Mouse (Mus musculus) heart, postnatal 0 days (tissue): ENCODE results near the gene Serpine1. TPM values are rescaled to one million over a fixed set of nuclear protein-coding genes. Genes with fewer than 3 reads are reported as not detected.

Experiments used
- ATAC-seq: fragments of 200-750 bp; cut with Nextera tagmentation; 2 replicates; pipeline ENCODE4 v1.8.0; 2017; ENCODE audit warnings: low read depth, moderate number of reproducible peaks, moderate library complexity; ENCODE audit not compliant: insufficient read depth
- DNase-seq: peaks from one replicate; pipeline ENCODE4 v3.0.0-alpha.2; 2016; ENCODE audit warnings: low spot score
- H3K27ac ChIP-seq: fragments of 300-500 bp; sonication (generic); 2 replicates; pipeline ENCODE4 v1.5.1; 2014; ENCODE audit warnings: low read depth, mild to moderate bottlenecking
- H3K27me3 ChIP-seq: fragments of 300-500 bp; sonication (generic); 2 replicates; pipeline ENCODE4 v1.6.1; 2014; ENCODE audit warnings: low read length, mixed read lengths; ENCODE audit not compliant: control insufficient read depth, insufficient read depth
- H3K36me3 ChIP-seq: fragments of 300-500 bp; sonication (generic); replicated peaks from 2 replicates; pipeline ENCODE4 v1.6.1; 2014; ENCODE audit warnings: low read length, mixed read lengths; ENCODE audit not compliant: control insufficient read depth, insufficient read depth
- H3K4me1 ChIP-seq: fragments of 300-500 bp; sonication (generic); 2 replicates; pipeline ENCODE4 v1.6.1; 2014; ENCODE audit warnings: antibody characterized with exemption; ENCODE audit not compliant: control insufficient read depth, insufficient read depth
- H3K4me2 ChIP-seq: fragments of 300-500 bp; sonication (generic); 2 replicates; pipeline ENCODE4 v1.6.1; 2014; ENCODE audit warnings: low read depth, mild to moderate bottlenecking, low read length, moderate library complexity
- H3K4me3 ChIP-seq: fragments of 300-500 bp; sonication (generic); 2 replicates; pipeline ENCODE4 v1.5.1; 2014; ENCODE audit warnings: low read depth, low read length
- H3K9ac ChIP-seq: fragments of 300-500 bp; sonication (generic); replicated peaks from 2 replicates; pipeline ENCODE4 v1.6.1; 2014; ENCODE audit warnings: low read depth, low read length, mixed read lengths
- H3K9me3 ChIP-seq: fragments of 300-500 bp; sonication (generic); replicated peaks from 2 replicates; pipeline ENCODE4 v1.6.1; 2016; ENCODE audit warnings: low read length; ENCODE audit not compliant: control insufficient read depth
- CTCF ChIP-seq: IDR thresholded peaks from 2 replicates; pipeline ENCODE4 v1.5.1; 2016; ENCODE audit warnings: antibody characterized with exemption, control low read depth, low read depth
- EP300 ChIP-seq: IDR thresholded peaks from 2 replicates; pipeline ENCODE4 v1.6.1; 2016; ENCODE audit warnings: antibody characterized with exemption, low read depth
- WGBS: fragments of 180-500 bp; shearing (Covaris S2); extraction: QIAGEN DNeasy Blood & Tissue Kit; methylation state at CpG from one replicate; pipeline ENCODE4 v1.1.7; 2014; 5-methylcytosine and 5-hydroxymethylcytosine counted together
- polyA plus RNA-seq: library from polyadenylated mRNA; unstranded; fragments of >200 nt; fragmentation: Nextera tagmentation; extraction: Ambion mirVana; gene quantifications from 2 replicates; pipeline ENCODE4 v1.2.1, GENCODE M21; 2015
- total RNA-seq: library from RNA; depleted of rRNA; stranded (reverse); fragments of >200 nt; gene quantifications from 2 replicates; pipeline ENCODE4 v1.2.3, GENCODE M21; 2014; ENCODE audit warnings: low replicate concordance

The Serpine1 gene
- total and polyA plus RNA-seq, 2 experiments from 2014 or later = 0.93 to 19.1 TPM

DNA sequence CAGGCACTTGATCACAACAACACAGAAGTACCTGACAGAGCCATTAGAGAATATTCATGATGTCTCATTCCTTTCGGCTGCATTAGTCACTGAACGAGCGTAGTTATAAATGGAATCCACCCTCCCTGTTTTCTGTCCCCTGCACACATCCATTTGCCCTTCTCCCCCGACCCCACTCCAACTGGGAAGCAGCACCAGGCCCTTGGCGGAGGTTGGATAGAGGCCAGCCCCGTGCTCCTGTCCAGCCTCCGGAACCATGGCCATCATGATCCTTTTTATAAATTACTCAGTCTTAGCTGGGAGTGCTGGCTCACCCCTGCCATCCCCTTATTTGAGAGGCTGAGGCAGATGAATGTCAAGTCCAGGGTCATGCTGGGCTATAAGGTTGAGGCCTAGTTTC is 17.8 kb downstream of the Serpine1 start:
- no peak for TF ChIP-seq EP300
- no peak for TF ChIP-seq CTCF
- Histone ChIP-seq H3K27ac (no peak overlapping the region), H3K4me2 (no peak overlapping the region), H3K36me3 (no peaks in the 10 kb centered on the region), H3K9ac (no peak overlapping the region), H3K4me1 (no peaks in the 10 kb centered on the region), H3K4me3 (no peak overlapping the region), H3K9me3 (no peaks in the 10 kb centered on the region), H3K27me3 (no peaks in the 10 kb centered on the region)
- WGBS = 56% methylated on average over 7 of the region's 7 CpGs
- ATAC-seq (no peak), DNase-seq (no peak)

GRCm38 (mm10) chr5:137051914-137052505 is 20.1 kb downstream of the Serpine1 start:
- 81% methylated on average over 5 of the region's 5 CpGs for WGBS
- H3K36me3 ChIP-seq = no peaks in the 10 kb centered on the region
- ATAC-seq (no peak), DNase-seq (no peak)
- no peak overlapping the region for H3K9ac ChIP-seq
- H3K9me3 ChIP-seq = no peaks in the 10 kb centered on the region
- no peaks in the 10 kb centered on the region for H3K4me1 ChIP-seq
- no peak overlapping the region for H3K27ac ChIP-seq
- H3K4me2 ChIP-seq = no peak overlapping the region
- H3K27me3 ChIP-seq = no peaks in the 10 kb centered on the region
- no peak overlapping the region for H3K4me3 ChIP-seq
- TF ChIP-seq EP300 = no peak
- no peak for TF ChIP-seq CTCF

DNA sequence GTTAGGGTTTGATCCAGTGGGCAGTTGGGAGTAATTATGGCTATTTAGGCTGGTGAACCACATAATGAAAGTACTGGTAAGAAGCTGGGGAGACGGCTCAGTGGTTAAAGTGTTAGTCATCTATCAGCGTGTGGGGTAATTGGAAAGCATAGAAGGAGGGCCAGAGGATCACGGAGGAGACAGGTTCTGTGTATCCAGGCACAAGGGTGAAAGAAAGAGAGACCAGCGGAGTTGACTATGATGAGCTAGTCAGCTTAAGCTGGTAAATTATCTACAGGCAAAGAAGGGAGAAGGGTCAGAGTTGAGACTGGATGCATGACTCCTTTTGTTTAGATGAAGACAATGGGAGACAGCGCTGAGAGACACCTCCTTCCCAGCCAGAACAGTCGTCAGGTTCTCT is 20.9 kb downstream of the Serpine1 start:
- H3K4me1 ChIP-seq = no peaks in the 10 kb centered on the region
- H3K4me2 ChIP-seq = no peak overlapping the region
- DNase-seq (no peak), ATAC-seq (no peak)
- no peak overlapping the region for H3K27ac ChIP-seq
- H3K9me3 ChIP-seq = no peaks in the 10 kb centered on the region
- 63% methylated on average over 6 of the region's 6 CpGs for WGBS
- H3K27me3 ChIP-seq = no peaks in the 10 kb centered on the region
- H3K9ac ChIP-seq = no peak overlapping the region
- no peaks in the 10 kb centered on the region for H3K36me3 ChIP-seq
- TF ChIP-seq CTCF = no peak
- TF ChIP-seq EP300 = no peak
- H3K4me3 ChIP-seq = no peak overlapping the region

- Histone ChIP-seq H3K9me3 (no peaks in the 10 kb centered on the region), H3K27me3 (no peaks in the 10 kb centered on the region), H3K4me3 (no peak overlapping the region), H3K27ac (no peak overlapping the region), H3K36me3 (peaks cover 11% of the 10 kb centered on the region), H3K9ac (no peak overlapping the region), H3K4me1 (0 out of 2 replicates have a peak, but pooled peaks cover 8% of the 10 kb centered on the region), H3K4me2 (no peak overlapping the region)
- ATAC-seq = no peak
- TF ChIP-seq CTCF (no peak), EP300 (no peak)
- no peak for DNase-seq
Measured at GRCm38 (mm10) chr5:137046991-137047390, 25.1 kb downstream of the Serpine1 start.

DNA sequence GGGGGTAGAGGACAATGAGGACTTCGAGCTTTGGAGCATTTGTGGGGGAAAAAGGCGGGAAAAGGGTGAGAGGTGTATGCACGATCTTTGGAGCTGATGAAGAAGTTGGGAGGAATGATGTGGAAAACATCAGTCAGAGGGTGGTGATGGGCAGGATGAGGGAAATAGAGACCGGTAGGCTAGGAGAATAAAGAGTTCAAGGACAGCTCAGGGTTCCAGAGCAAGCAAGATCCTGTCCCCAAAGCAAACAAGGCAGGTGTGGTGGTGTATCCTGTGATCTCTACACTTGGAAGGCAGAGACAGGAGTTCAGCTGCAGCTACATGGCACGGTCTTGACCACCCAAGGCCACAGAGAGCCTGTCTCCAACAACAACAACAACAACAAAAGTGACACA is 25.7 kb downstream of the Serpine1 start:
- WGBS = 22% methylated on average over 5 of the region's 5 CpGs
- no peaks in the 10 kb centered on the region for H3K27me3 ChIP-seq
- TF ChIP-seq CTCF (no peak), EP300 (no peak)
- peak overlapping the region; percentile 97 for H3K4me2 ChIP-seq
- 0 out of 2 replicates have a peak, but pooled peaks cover 8% of the 10 kb centered on the region for H3K4me1 ChIP-seq
- H3K36me3 ChIP-seq = peaks cover 17% of the 10 kb centered on the region
- no peaks in the 10 kb centered on the region for H3K9me3 ChIP-seq
- DNase-seq = no peak
- H3K4me3 ChIP-seq = peak overlapping the region; percentile 76
- ATAC-seq = no peak
- no peak overlapping the region for H3K9ac ChIP-seq
- H3K27ac ChIP-seq = no peak overlapping the region
